Mouse (Mus musculus) midbrain, embryonic 14.5 days (tissue): ENCODE measurements around the gene Dohh. TPM values are rescaled to one million over a fixed set of nuclear protein-coding genes. Genes with fewer than 3 reads are reported as not detected.

Experiments
- ATAC-seq: fragments of 200-750 bp; cut with Nextera tagmentation; 2 replicates; pipeline ENCODE4 v1.8.0; 2017; ENCODE audit warnings: moderate number of reproducible peaks, moderate library complexity; ENCODE audit not compliant: low FRiP score, low TSS enrichment
- DNase-seq: peaks from one replicate; pipeline ENCODE4 v3.0.0-alpha.2; 2015
- H3K27ac ChIP-seq: fragments of 300-500 bp; sonication (generic); replicated peaks from 2 replicates; pipeline ENCODE4 v1.5.1; 2014; ENCODE audit warnings: mild to moderate bottlenecking, low read depth, low read length, moderate library complexity
- H3K27me3 ChIP-seq: fragments of 300-500 bp; sonication (generic); 2 replicates; pipeline ENCODE4 v1.6.1; 2014; ENCODE audit warnings: low read length, control low read depth, mixed read lengths; ENCODE audit not compliant: control insufficient read depth, insufficient read depth
- H3K36me3 ChIP-seq: fragments of 300-500 bp; sonication (generic); 2 replicates; pipeline ENCODE4 v1.6.1; 2014; ENCODE audit warnings: low read length, control low read depth; ENCODE audit not compliant: control insufficient read depth, insufficient read depth
- H3K4me1 ChIP-seq: fragments of 300-500 bp; sonication (generic); 2 replicates; pipeline ENCODE4 v1.6.1; 2014; ENCODE audit warnings: mild to moderate bottlenecking, antibody characterized with exemption, low read length, control low read depth; ENCODE audit not compliant: control insufficient read depth, insufficient read depth
- H3K4me2 ChIP-seq: fragments of 300-500 bp; sonication (generic); 2 replicates; pipeline ENCODE4 v1.6.1; 2014; ENCODE audit warnings: mild to moderate bottlenecking, low read length, moderate library complexity
- H3K4me3 ChIP-seq: fragments of 300-500 bp; sonication (generic); replicated peaks from 2 replicates; pipeline ENCODE4 v1.5.1; 2014; ENCODE audit warnings: low read depth, low read length
- H3K9ac ChIP-seq: fragments of 300-500 bp; sonication (generic); replicated peaks from 2 replicates; pipeline ENCODE4 v1.6.1; 2014; ENCODE audit warnings: mild to moderate bottlenecking, low read length, moderate library complexity
- H3K9me3 ChIP-seq: fragments of 300-500 bp; sonication (generic); 2 replicates; pipeline ENCODE4 v1.6.1; 2016; ENCODE audit warnings: low read length, control low read depth, mixed read lengths; ENCODE audit not compliant: control insufficient read depth
- WGBS: fragments of 180-500 bp; shearing (Covaris S2); extraction: QIAGEN DNeasy Blood & Tissue Kit; methylation state at CpG from one replicate; pipeline ENCODE4 v1.1.7; 2014; 5-methylcytosine and 5-hydroxymethylcytosine counted together
- polyA plus RNA-seq: library from polyadenylated mRNA; unstranded; fragments of >200 nt; fragmentation: Nextera tagmentation; extraction: Ambion mirVana; gene quantifications from 2 replicates; pipeline ENCODE4 v1.2.1, GENCODE M21; 2014

The Dohh gene
- polyA plus RNA-seq, 1 experiment from 2014 or later = 59.5 TPM

GRCm38 (mm10) chr10:81426081-81426671 lies 41.9 kb downstream of the Dohh start:
- Histone ChIP-seq H3K4me2 (peak overlapping the region; percentile 60), H3K4me3 (peak overlapping the region; percentile 28), H3K9me3 (no peaks in the 10 kb centered on the region), H3K27me3 (peaks cover 23% of the 10 kb centered on the region; the same call in 1 of the 2 replicates), H3K27ac (no peak overlapping the region), H3K36me3 (no peaks in the 10 kb centered on the region), H3K9ac (peak overlapping the region; percentile 54; the same call in 1 of the 2 replicates), H3K4me1 (peaks cover 17% of the 10 kb centered on the region)
- peak; percentile 51 for DNase-seq
- 1% methylated on average over 18 of the region's 33 CpGs for WGBS
- no peak for ATAC-seq

- peaks cover 17% of the 10 kb centered on the region for H3K4me1 ChIP-seq
- WGBS = 1% methylated on average over 33 of the region's 38 CpGs
- no peak overlapping the region for H3K27ac ChIP-seq
- DNase-seq (peak; percentile 44), ATAC-seq (no peak)
- H3K9me3 ChIP-seq = no peaks in the 10 kb centered on the region
- H3K9ac ChIP-seq = peak overlapping the region; percentile 14; the same call in 1 of the 2 replicates
- peaks cover 23% of the 10 kb centered on the region; the same call in 1 of the 2 replicates for H3K27me3 ChIP-seq
- H3K4me3 ChIP-seq = peak overlapping the region; percentile 28
- peak overlapping the region; percentile 60 for H3K4me2 ChIP-seq
- H3K36me3 ChIP-seq = no peaks in the 10 kb centered on the region
These were observed 42.7 kb downstream of the Dohh start for GRCm38 (mm10) chr10:81426897-81427296.

GRCm38 (mm10) chr10:81427327-81427726 lies 43.1 kb downstream of the Dohh start:
- no peak overlapping the region for H3K27ac ChIP-seq
- peaks cover 17% of the 10 kb centered on the region for H3K4me1 ChIP-seq
- no peak for ATAC-seq
- peaks cover 23% of the 10 kb centered on the region; the same call in 1 of the 2 replicates for H3K27me3 ChIP-seq
- H3K4me2 ChIP-seq = peak overlapping the region; percentile 60
- no peaks in the 10 kb centered on the region for H3K9me3 ChIP-seq
- H3K36me3 ChIP-seq = no peaks in the 10 kb centered on the region
- no peak overlapping the region for H3K4me3 ChIP-seq
- 41% methylated on average over 3 of the region's 3 CpGs for WGBS
- DNase-seq = no peak
- H3K9ac ChIP-seq = no peak overlapping the region

- H3K4me3 ChIP-seq = no peak overlapping the region
- H3K4me1 ChIP-seq = peaks cover 17% of the 10 kb centered on the region
- ATAC-seq (no peak), DNase-seq (peak; percentile 0)
- H3K36me3 ChIP-seq = no peaks in the 10 kb centered on the region
- WGBS = 75% methylated on average over 8 of the region's 8 CpGs
- no peaks in the 10 kb centered on the region for H3K9me3 ChIP-seq
- no peak overlapping the region for H3K4me2 ChIP-seq
- no peak overlapping the region for H3K9ac ChIP-seq
- H3K27ac ChIP-seq = no peak overlapping the region
- H3K27me3 ChIP-seq = peaks cover 23% of the 10 kb centered on the region; the same call in 1 of the 2 replicates
These were observed 43.7 kb downstream of the Dohh start for GRCm38 (mm10) chr10:81427804-81428506.

GRCm38 (mm10) chr10:81428507-81428870 lies 44.3 kb downstream of the Dohh start:
- Histone ChIP-seq H3K27ac (no peak overlapping the region), H3K4me3 (no peak overlapping the region), H3K9me3 (no peaks in the 10 kb centered on the region), H3K36me3 (no peaks in the 10 kb centered on the region), H3K9ac (no peak overlapping the region), H3K4me2 (no peak overlapping the region), H3K4me1 (peaks cover 20% of the 10 kb centered on the region), H3K27me3 (peaks cover 23% of the 10 kb centered on the region; the same call in 1 of the 2 replicates)
- 91% methylated on average over 7 of the region's 7 CpGs for WGBS
- ATAC-seq (no peak), DNase-seq (no peak)

- no peaks in the 10 kb centered on the region for H3K9me3 ChIP-seq
- DNase-seq (no peak), ATAC-seq (no peak)
- H3K27me3 ChIP-seq = peaks cover 23% of the 10 kb centered on the region; the same call in 1 of the 2 replicates
- no peak overlapping the region for H3K27ac ChIP-seq
- no peaks in the 10 kb centered on the region for H3K36me3 ChIP-seq
- peaks cover 20% of the 10 kb centered on the region for H3K4me1 ChIP-seq
- 22% methylated on average over 2 of the region's 2 CpGs for WGBS
- H3K4me3 ChIP-seq = 0 out of 2 replicates have a peak overlapping the region, but pooled peaks have one; percentile 82
- H3K4me2 ChIP-seq = peak overlapping the region; percentile 90; the same call in 1 of the 2 replicates
- H3K9ac ChIP-seq = peak overlapping the region; percentile 89; the same call in 1 of the 2 replicates
These were observed 44.9 kb downstream of the Dohh start for GRCm38 (mm10) chr10:81429092-81429491.

- Histone ChIP-seq H3K27ac (peak overlapping the region; percentile 94), H3K27me3 (peaks cover 23% of the 10 kb centered on the region; the same call in 1 of the 2 replicates), H3K4me1 (peaks cover 20% of the 10 kb centered on the region), H3K9me3 (no peaks in the 10 kb centered on the region), H3K36me3 (no peaks in the 10 kb centered on the region), H3K9ac (peak overlapping the region; percentile 89), H3K4me3 (peak overlapping the region; percentile 82), H3K4me2 (peak overlapping the region; percentile 90)
- WGBS = 1% methylated on average over 20 of the region's 20 CpGs
- DNase-seq = peak; percentile 77
- ATAC-seq = 0 out of 2 replicates have a peak, but pooled peaks have one; percentile 1
These were observed 45.4 kb downstream of the Dohh start for GRCm38 (mm10) chr10:81429605-81430061.

- WGBS = under 1% methylated on average over 69 of the region's 89 CpGs
- H3K4me1 ChIP-seq = peaks cover 15% of the 10 kb centered on the region
- H3K9me3 ChIP-seq = no peaks in the 10 kb centered on the region
- peak overlapping the region; percentile 94 for H3K27ac ChIP-seq
- H3K27me3 ChIP-seq = peaks cover 21% of the 10 kb centered on the region; the same call in 1 of the 2 replicates
- H3K9ac ChIP-seq = peak overlapping the region; percentile 89
- no peaks in the 10 kb centered on the region for H3K36me3 ChIP-seq
- ATAC-seq (peak; percentile 31; the same call in 1 of the 2 replicates), DNase-seq (peak; percentile 93)
- H3K4me3 ChIP-seq = peak overlapping the region; percentile 82
- peak overlapping the region; percentile 90 for H3K4me2 ChIP-seq
These were observed 46.1 kb downstream of the Dohh start for GRCm38 (mm10) chr10:81430141-81430830.
